Mouse (Mus musculus) embryonic facial prominence, embryonic 10.5 days (tissue): Measurements from ENCODE around the gene St3gal5. TPM values are rescaled to one million over a fixed set of nuclear protein-coding genes. Genes with fewer than 3 reads are reported as not detected.

Experiments
- DNase-seq: peaks from one replicate; pipeline ENCODE4 v3.0.0-alpha.2; 2017; ENCODE audit warnings: low spot score
- H3K27ac ChIP-seq: fragments of 300-500 bp; sonication (generic); replicated peaks from 2 replicates; pipeline ENCODE4 v1.5.1; 2016; ENCODE audit warnings: mild to moderate bottlenecking
- H3K27me3 ChIP-seq: fragments of 300-500 bp; sonication (generic); replicated peaks from 2 replicates; pipeline ENCODE4 v1.6.1; 2016; ENCODE audit warnings: low read depth, mild to moderate bottlenecking; ENCODE audit not compliant: poor library complexity, severe bottlenecking
- H3K36me3 ChIP-seq: fragments of 300-500 bp; sonication (generic); replicated peaks from 2 replicates; pipeline ENCODE4 v1.6.1; 2016; ENCODE audit warnings: mild to moderate bottlenecking, moderate library complexity
- H3K4me1 ChIP-seq: fragments of 300-500 bp; sonication (generic); 2 replicates; pipeline ENCODE4 v1.6.1; 2016
- H3K4me3 ChIP-seq: fragments of 300-500 bp; sonication (generic); 2 replicates; pipeline ENCODE4 v1.5.1; 2016; ENCODE audit warnings: mild to moderate bottlenecking, moderate library complexity
- H3K9me3 ChIP-seq: fragments of 300-500 bp; sonication (generic); 2 replicates; pipeline ENCODE4 v1.6.1; 2016; ENCODE audit warnings: mild to moderate bottlenecking
- WGBS: fragments of 180-500 bp; shearing (Covaris S2); methylation state at CpG from one replicate; pipeline ENCODE4 v1.1.7; 2016; 5-methylcytosine and 5-hydroxymethylcytosine counted together
- polyA plus RNA-seq: library from polyadenylated mRNA; unstranded; fragments of >200 nt; fragmentation: Nextera tagmentation; extraction: Ambion mirVana; gene quantifications from 2 replicates; pipeline ENCODE4 v1.2.1, GENCODE M21; 2016

Gene St3gal5
- polyA plus RNA-seq, 1 experiment from 2014 or later, result 32.6 TPM

DNA sequence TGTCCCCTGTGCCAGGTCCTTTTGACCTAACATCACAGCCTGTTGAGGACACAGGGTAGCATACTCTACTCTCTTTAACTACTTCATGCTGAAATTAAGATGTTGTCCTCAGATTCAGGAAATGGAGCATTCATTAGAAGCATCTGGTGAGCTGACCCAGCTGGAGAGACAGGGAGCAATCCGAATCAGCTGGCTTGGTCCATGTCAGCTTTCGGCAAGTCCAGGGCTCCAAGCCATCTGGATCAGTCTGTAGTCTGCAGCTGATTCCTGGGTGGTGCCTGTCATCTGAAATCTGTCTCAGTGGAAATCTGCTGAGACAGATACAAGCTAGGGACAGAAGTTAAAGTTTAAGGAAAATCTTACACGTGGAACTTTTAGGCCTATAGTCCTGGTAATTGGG lies 23.9 kb downstream of the St3gal5 start:
- Histone ChIP-seq H3K4me1 (peaks cover 12% of the 10 kb centered on the region; the same call in 1 of the 2 replicates), H3K27me3 (no peaks in the 10 kb centered on the region), H3K9me3 (no peaks in the 10 kb centered on the region), H3K27ac (no peak overlapping the region), H3K36me3 (no peaks in the 10 kb centered on the region), H3K4me3 (no peak overlapping the region)
- WGBS, result 63% methylated on average over 3 of the region's 3 CpGs
- DNase-seq, result no peak

DNA sequence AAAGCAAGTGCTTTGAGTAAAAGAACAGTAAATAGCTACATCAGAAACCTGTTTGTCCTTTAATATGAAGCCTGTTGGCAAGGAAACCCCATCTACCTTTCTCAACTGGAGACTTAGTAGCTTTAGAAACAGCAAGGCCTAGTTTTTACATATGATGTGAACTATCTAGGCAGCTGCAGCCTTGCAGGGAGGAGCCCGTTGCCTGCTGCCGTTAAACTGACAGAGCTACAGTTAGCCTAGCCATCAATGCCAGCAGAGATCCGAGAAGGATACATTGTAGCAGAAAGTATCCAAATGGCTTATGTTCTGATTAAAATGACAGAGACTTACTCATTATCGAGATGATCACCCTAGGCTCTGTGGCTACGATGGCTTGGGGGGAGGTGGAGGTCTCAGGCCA lies 25.1 kb downstream of the St3gal5 start:
- H3K27ac ChIP-seq, result no peak overlapping the region
- H3K4me3 ChIP-seq, result no peak overlapping the region
- no peak for DNase-seq
- no peaks in the 10 kb centered on the region for H3K27me3 ChIP-seq
- WGBS, result 94% methylated on average over 5 of the region's 5 CpGs
- H3K4me1 ChIP-seq, result peaks cover 12% of the 10 kb centered on the region; the same call in 1 of the 2 replicates
- H3K9me3 ChIP-seq, result no peaks in the 10 kb centered on the region
- peaks cover under 1% of the 10 kb centered on the region for H3K36me3 ChIP-seq

DNA sequence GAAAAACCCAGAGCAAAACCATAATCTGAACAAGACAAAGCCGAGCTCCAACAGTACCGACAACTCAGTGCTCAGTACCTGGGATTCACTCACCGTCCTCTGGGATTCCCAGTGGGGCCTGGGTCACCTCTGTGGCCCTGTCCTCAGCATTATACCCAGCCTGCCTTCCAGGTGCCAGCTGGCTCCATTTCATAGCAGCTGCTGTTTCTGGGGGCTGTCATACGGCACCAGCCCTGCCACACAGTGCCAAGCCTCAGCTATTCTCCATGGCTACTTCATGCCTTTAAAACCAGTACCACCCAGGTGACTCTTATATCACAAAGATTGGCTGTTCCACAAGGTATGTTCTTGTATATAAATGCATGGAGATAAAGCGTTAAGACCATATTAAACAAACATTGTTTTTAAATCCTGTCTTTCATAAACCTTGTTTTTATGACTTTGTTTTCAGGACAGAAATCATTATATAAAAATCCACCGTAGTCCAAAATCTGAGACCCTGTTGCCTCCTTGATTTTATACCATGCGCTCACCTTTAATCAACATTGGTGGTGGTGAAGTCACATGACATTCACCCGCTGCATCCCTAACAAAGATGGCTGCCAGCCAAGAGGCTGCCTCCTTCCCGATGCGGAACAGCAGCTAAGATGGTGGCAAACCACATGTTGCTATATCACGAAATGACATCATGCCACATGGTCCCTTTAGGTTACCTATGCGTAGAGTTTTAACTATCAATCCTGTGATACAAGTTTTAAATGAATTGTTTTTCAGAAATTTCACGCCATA lies 27.1 kb downstream of the St3gal5 start:
- Histone ChIP-seq H3K4me3 (no peak overlapping the region), H3K27me3 (no peaks in the 10 kb centered on the region), H3K9me3 (no peaks in the 10 kb centered on the region), H3K27ac (no peak overlapping the region), H3K4me1 (peaks cover 12% of the 10 kb centered on the region; the same call in 1 of the 2 replicates), H3K36me3 (peaks cover 20% of the 10 kb centered on the region)
- DNase-seq, result no peak
- WGBS, result 93% methylated on average over 13 of the region's 13 CpGs

DNA sequence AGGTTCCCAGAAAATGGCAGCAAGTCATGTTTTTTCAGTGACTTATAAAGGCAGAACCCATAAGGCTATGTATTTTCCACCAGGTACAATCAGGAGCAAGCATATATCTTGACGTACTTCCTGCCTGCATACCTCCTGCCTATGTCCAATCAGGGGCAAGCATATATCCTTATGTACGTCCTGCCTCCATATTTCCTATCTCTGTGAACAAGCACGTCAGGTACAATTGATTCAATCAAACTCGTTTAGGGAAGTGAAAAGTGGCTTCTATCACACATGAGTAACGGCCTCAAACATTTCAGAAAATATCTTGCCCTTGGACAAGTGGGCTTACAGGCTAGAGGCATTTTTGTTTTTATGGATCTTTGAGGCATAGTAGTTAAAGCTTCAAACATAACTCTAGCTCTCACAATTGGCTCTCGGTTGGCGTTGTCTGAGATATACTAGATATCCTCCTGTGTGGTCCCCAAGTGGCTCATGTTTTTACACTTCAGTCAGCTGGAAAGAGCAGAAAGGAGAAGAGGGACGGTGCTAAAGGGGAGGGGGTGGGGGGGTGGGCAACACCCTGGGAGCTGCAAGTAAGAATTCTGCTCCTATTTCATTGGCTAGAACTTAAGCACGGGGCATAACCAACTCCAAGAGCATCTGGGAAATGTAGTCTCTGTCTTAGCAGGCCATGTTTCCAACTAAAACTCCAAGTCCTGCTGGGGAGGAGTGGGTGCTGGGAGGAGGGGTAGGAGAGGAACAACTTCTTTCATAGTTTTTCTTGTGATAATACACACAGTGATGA lies 28.9 kb downstream of the St3gal5 start:
- no peaks in the 10 kb centered on the region for H3K9me3 ChIP-seq
- DNase-seq, result no peak
- WGBS, result 83% methylated on average over 9 of the region's 9 CpGs
- no peak overlapping the region for H3K4me3 ChIP-seq
- peaks cover 38% of the 10 kb centered on the region for H3K36me3 ChIP-seq
- H3K27me3 ChIP-seq, result no peaks in the 10 kb centered on the region
- H3K4me1 ChIP-seq, result peaks cover 7% of the 10 kb centered on the region; the same call in 1 of the 2 replicates
- no peak overlapping the region for H3K27ac ChIP-seq

DNA sequence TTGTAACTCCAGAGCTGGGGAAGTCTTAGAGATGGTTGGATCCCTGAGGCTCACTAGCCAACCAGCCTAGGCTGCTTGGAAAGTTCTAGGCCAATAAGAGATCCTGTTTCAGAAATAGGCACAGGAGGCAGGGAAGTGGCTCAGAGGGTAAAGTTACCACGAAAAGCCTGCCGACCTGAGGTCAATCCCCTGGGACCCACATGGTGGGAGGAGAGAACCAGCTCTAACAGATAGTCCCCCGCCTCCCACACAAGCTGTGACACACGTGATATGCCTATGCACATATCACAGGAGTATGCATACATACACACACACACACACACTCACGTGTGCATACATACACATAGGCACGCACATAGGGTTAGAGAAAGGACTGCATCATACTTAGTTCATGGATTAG lies 32.7 kb downstream of the St3gal5 start:
- H3K4me3 ChIP-seq, result no peak overlapping the region
- 71% methylated on average over 6 of the region's 6 CpGs for WGBS
- H3K27ac ChIP-seq, result no peak overlapping the region
- H3K36me3 ChIP-seq, result peaks cover 75% of the 10 kb centered on the region
- no peaks in the 10 kb centered on the region for H3K9me3 ChIP-seq
- DNase-seq, result no peak
- H3K27me3 ChIP-seq, result no peaks in the 10 kb centered on the region
- H3K4me1 ChIP-seq, result peaks cover 4% of the 10 kb centered on the region; the same call in 1 of the 2 replicates

DNA sequence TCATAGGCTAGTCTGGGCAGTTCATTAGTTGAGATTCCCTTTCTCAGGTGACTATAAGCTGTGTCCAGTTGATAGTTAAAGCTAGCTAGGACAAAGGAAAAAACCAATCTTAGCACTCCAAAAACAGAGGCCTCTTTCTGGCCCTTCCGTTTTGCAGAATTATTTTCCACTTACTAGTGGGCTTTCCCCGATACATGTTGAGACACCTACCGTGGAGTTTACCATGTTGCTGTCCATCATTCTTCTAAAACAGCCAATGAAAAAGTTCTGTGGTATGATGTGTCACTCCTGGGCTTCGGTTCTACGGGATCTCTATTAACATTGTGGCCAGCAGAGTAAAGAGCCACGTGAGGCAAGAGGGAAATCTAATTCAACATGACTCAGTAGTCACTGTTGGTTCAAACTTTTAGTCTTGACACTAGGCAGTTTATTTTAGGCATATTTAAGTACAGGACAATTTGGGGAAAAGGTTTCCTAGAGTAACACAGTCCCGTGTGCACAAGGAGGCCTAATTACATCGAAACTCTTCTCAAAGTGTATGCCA lies 35.4 kb downstream of the St3gal5 start:
- H3K27me3 ChIP-seq, result no peaks in the 10 kb centered on the region
- no peaks in the 10 kb centered on the region for H3K9me3 ChIP-seq
- 95% methylated on average over 8 of the region's 8 CpGs for WGBS
- peaks cover 22% of the 10 kb centered on the region for H3K4me1 ChIP-seq
- H3K4me3 ChIP-seq, result no peak overlapping the region
- peaks cover 82% of the 10 kb centered on the region for H3K36me3 ChIP-seq
- no peak for DNase-seq
- no peak overlapping the region for H3K27ac ChIP-seq

DNA sequence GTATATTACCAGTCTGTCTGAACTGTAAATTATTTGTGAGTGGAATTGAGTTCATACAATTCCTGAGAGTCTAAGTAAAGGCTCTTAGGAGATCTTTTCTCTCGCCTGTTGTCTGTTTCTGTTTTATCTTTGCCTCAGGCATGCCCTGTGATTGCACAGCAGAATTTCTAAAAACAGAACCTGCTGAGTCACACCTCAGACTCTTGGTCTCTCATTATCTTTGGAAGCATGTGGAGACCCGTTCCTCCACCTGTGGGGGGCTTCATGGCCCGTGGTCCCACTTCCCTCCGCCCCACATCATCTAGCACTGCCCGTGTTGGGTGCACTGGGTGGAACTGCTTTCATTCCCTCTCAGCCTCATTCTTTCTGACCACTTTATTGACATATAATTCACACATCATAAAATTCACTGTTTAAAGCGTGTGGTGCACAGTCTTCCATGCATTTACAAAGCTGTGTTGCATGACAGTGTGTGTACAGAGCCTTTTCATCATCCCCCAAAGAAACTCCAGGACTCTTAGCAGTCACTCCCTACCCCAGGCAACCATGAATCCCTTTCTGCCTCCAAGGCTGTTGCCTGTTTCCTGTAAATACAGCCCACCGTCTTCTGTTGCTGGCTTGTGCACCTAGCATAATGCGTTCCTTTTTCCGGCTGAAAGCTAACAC lies 37.6 kb downstream of the St3gal5 start:
- H3K27ac ChIP-seq, result no peak overlapping the region
- WGBS, result 82% methylated on average over 9 of the region's 9 CpGs
- DNase-seq, result no peak
- no peaks in the 10 kb centered on the region for H3K27me3 ChIP-seq
- H3K4me3 ChIP-seq, result no peak overlapping the region
- H3K36me3 ChIP-seq, result peaks cover 63% of the 10 kb centered on the region
- H3K4me1 ChIP-seq, result peaks cover 23% of the 10 kb centered on the region
- no peaks in the 10 kb centered on the region for H3K9me3 ChIP-seq

DNA sequence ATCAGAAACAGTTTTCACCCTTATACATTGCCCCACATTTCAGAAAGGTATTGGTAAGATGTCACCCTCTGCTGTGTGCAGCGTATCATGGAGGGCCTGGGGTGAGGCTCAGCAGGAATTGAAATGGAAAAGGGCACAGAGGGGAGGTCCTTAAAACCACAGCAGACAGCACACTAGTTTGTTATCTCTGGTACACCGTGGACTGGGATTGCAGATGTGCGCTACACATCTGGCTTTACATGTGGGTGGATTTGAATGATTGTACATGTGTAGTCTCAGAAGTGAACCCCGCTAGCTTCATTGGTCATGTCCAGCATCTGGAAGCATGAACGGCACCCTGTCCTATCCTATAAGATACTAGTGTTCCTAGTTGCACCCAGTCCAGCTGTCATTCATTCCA lies 38.6 kb downstream of the St3gal5 start:
- Histone ChIP-seq H3K9me3 (no peaks in the 10 kb centered on the region), H3K27ac (no peak overlapping the region), H3K4me3 (no peak overlapping the region), H3K27me3 (no peaks in the 10 kb centered on the region), H3K36me3 (peaks cover 59% of the 10 kb centered on the region), H3K4me1 (peaks cover 22% of the 10 kb centered on the region)
- 88% methylated on average over 5 of the region's 5 CpGs for WGBS
- DNase-seq, result no peak

DNA sequence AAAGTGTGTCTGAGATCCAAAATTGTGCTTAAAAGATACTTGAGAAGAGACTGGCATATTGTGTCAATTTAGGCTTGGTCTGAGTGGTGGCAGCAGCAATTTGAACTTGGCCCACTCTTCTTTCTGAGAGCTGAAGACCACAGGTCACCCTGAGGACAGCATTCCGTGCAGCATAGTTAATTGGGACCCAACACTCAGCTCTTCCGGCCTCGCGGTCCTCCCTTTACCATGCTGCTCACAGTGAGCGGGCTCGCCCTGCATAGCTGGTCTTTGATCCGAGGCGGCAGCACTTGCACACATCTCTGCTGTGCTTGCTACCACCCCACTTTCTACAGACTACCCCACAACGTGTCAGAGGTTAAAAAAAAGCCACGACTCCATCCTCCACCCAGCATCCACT lies 39.2 kb downstream of the St3gal5 start:
- Histone ChIP-seq H3K9me3 (no peaks in the 10 kb centered on the region), H3K36me3 (peaks cover 60% of the 10 kb centered on the region), H3K4me3 (no peak overlapping the region), H3K27ac (peak overlapping the region; percentile 15; the same call in 1 of the 2 replicates), H3K4me1 (peaks cover 25% of the 10 kb centered on the region), H3K27me3 (no peaks in the 10 kb centered on the region)
- DNase-seq, result no peak
- WGBS, result 75% methylated on average over 10 of the region's 10 CpGs

DNA sequence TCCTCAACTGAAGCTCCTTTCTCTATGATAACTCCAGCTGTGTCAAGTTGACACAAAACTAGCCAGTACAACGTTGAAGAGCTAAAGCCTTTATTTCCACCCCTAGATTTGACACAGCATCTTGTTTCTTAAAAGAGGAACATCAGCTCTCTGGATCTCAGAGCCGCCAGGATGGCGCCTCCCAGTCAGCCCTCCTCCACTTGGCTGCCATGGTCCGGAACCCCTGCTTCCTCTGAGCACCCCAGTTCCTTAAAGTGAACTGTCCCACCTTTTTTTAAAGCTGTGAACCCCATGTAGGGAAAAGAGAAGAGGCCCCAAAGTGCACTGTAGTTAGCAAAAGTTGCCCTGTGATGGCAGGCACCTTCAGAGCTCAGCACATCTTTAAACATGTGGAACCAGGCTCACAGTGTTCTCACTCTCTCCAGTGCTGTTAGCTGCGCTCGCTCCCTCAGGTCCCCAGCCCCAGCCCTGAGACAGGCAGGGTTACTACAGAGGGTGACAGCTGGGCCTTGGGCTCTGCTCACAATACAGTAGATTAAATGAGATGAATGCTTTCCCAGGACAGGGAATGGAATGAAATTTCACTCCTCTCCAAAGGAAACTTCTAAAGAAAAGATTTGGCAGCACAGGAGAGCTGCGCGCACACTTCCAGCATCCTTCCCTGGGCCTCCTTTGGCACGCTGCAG lies 42.3 kb downstream of the St3gal5 start:
- H3K9me3 ChIP-seq, result no peaks in the 10 kb centered on the region
- DNase-seq, result no peak
- peaks cover 25% of the 10 kb centered on the region for H3K4me1 ChIP-seq
- WGBS, result 87% methylated on average over 9 of the region's 9 CpGs
- H3K4me3 ChIP-seq, result no peak overlapping the region
- H3K27ac ChIP-seq, result no peak overlapping the region; the same call in 1 of the 2 replicates
- no peaks in the 10 kb centered on the region for H3K27me3 ChIP-seq
- H3K36me3 ChIP-seq, result peaks cover 54% of the 10 kb centered on the region

DNA sequence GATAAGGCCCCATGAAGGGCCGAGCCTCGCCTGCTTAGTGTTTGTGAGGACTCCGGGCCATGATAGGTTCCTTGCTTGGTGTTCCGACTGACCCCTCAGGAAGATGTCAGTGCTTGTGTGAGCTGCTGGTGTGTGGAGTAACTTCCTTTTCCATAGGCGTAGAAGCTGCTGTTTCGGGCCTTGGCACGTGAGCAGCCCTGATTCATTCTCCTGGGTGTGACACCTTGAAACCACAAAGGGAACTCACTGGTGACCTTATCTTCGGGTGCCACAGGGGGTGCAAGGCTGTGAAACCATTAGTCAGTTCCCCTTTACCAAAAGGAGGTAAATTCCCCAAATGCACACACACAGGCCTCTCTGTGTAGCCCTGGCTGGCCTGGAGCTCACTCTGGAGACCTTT lies 43.0 kb downstream of the St3gal5 start:
- WGBS, result 82% methylated on average over 8 of the region's 8 CpGs
- Histone ChIP-seq H3K36me3 (peaks cover 54% of the 10 kb centered on the region), H3K27ac (no peak overlapping the region), H3K9me3 (no peaks in the 10 kb centered on the region), H3K4me1 (peaks cover 25% of the 10 kb centered on the region), H3K27me3 (no peaks in the 10 kb centered on the region), H3K4me3 (no peak overlapping the region)
- DNase-seq, result no peak

DNA sequence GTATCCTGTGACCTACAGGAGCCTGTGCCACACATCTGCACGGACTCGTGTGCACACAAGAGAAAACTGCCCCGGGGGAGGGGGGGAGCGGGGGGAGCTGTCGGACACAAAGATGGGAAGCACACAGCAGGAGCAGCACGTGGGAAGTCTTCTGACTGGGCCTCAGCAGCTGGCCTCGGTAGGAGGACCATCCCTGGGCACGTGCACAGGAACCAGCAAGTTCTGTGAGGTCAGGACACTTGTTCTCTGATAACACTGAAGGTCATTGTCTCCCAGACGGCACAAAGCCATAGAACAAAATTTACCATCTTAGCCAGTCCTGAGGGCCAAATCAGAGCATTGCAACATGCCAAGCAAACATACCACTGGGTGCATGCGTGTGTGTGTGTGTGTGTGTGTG lies 43.8 kb downstream of the St3gal5 start:
- DNase-seq, result no peak
- no peak overlapping the region for H3K27ac ChIP-seq
- peaks cover 20% of the 10 kb centered on the region for H3K4me1 ChIP-seq
- no peaks in the 10 kb centered on the region for H3K9me3 ChIP-seq
- peaks cover 52% of the 10 kb centered on the region for H3K36me3 ChIP-seq
- H3K27me3 ChIP-seq, result no peaks in the 10 kb centered on the region
- no peak overlapping the region for H3K4me3 ChIP-seq
- WGBS, result 64% methylated on average over 10 of the region's 10 CpGs
